Mouse (Mus musculus): Measurements from ENCODE around the gene Znhit6.

Znhit6 gene

GRCm38 (mm10) chr3:145646666-145647065, 70.7 kb downstream of the Znhit6 start:
- no peak for DNase-seq

DNA sequence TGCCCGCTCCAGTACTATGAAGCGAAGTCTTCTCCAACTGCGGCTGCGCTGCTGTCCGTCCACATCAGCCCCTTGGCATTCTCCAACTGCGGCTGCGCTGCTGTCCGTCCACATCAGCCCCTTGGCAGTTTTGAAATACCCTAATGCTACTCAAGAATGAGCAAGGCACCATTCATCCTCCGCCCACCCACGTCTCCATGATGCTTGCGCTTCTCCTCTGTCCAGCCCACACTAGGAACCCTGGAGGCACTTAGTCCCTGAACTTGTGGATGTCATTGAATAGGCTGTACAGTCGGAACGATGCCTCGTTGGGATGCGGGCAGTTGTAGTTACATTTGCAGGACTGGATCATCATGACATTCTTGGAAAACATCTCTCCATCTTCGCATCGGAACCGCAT, 71.4 kb downstream of the Znhit6 start:
- DNase-seq: no peak

DNA sequence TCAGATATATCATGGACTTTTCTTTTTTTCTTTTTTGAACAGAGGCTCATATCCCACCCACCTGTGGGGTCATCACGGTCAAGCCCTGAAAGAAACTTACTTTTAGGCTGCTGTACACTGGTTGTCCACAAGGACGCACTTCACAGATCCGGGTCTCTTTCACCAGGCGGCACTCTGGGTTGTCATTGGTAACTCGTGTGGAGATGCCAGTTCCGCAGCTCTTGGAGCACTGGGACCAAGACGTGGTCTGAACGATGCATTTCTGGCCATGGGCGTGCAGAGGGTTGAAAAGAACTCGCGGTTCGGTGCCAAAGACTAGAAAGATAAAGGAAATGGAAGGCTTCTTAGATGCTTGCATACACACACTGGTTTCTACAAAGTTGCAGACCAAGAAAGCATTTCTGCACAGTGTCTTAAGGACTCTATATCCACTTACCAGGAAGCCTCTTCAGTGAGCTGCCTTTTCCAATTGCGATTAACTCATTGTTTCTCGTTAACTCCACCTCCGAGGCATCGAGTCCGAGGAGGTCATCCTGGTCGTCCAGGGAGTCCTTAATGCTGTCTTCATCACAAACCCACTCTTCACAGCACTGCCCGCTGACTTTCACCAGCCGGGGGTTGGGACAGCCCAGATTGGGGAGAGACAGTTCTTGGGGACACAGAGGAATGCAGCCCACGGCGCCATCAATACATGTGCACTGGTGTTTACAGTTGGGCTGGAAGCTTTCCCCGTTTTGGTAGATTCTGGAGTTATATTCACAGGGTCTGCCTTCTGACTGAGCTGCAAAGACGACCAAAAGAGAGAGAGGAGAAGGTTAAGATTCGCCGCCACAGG, 72.3 kb downstream of the Znhit6 start:
- no peak for DNase-seq

GRCm38 (mm10) chr3:145648991-145649851, 73.2 kb downstream of the Znhit6 start:
- DNase-seq: no peak

DNA sequence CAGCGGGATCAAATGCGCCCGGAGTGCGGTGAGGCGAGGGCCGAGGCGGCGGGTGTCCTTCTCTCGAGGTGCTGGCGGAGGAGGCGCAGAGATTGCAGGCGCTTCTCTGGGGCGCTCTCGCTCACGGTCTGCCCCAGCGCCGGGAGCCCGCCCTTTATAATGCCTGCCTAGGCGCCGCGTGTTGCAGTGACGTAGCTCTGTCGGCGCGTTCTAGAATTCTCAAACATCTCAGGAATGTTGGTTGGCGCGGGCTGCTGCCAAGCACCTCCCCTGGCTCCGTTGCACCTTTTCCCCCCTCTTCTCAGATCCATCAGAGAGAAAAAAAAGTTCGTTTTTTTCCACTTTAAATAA, 73.8 kb downstream of the Znhit6 start, which contains the start of gene Ccn1:
Gene Ccn1, minus strand, starts transcription at position 130 of the 351 bp plus-strand sequence.
- DNase-seq: no peak

DNA sequence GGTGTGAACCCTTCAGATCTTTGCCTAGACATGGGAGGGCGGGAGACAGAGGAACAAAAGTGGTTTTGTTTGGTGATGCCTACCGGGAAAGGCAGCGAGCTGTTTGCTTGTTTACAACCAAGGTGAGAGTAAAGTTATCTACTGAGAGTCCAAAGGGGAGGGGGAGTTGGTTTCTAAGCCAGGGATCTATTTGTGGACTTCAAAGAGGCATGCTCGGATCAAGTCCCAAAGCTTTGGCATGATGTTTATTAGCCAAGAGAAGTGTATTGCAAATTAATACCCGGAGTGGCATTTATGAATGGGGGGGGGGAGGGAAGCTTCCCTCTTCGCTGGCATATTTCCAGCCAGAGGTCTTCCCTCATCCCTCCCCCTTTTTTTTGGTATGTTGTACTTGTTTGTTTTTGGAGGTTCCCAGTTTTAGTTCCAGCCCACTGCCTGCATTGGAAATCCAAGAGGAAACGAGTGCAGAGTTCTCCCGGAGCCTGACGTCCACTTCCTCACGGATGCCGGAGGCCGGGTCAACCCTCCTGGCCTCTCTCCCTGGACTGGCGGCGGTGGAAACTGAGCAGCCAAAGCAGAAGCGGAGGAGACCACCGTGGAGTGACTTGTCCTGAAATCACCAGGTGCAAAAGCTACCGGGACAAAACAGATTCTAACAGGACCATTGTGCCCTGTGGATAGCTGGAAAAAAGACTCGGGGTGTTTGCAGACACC, 74.5 kb downstream of the Znhit6 start:
- no peak for DNase-seq

DNA sequence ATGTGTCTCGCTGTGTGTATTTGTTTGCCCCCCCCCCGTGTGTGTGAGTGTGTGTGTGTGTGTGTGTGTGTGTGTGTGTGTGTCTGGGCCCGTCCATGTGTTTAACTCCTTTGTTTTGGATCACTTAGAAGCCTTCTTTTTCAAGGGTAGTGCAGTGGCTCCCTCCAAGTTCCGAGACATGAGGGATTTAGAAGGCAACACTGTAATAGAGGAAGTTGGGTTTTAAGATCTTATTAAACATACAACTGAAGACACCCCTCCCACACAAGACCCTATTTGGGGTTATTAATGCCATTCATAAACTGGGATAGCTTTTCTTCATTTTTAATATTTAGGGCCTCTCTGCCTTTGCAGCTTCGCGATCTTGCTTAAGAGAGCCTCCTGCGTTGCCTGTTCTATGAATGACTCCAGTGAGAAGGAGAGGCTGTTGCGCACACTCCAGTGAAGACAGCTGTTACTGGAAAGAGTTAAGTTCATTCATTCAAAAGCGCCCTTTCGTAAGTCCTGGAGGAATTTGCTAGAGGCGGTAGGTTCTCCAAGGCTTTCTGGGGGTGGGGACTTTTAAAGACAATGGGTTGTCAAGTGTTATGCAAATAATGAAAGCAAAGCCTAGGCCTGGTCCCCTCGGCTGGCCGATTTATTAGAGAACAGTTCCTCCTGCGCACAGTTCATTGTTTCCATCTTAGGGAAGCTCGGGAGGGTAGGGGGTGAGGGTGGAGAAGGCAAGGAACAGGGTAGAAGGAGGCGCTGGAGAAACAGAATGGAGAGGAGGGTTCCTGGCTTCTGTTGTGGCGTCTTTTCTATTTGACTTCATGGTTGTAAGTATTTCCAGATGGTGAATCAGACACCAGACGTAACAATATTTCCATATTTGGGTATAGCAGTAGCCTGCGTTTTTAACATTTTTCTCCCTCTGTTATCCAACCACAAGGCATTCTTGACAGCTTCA, 75.3 kb downstream of the Znhit6 start:
- DNase-seq: no peak

- DNase-seq: no peak
These were observed 75.9 kb downstream of the Znhit6 start for GRCm38 (mm10) chr3:145651978-145652321.

GRCm38 (mm10) chr3:145652322-145653131, 76.5 kb downstream of the Znhit6 start:
- no peak for DNase-seq

- DNase-seq: no peak
These were observed 77.4 kb downstream of the Znhit6 start for GRCm38 (mm10) chr3:145653191-145653940.

DNA sequence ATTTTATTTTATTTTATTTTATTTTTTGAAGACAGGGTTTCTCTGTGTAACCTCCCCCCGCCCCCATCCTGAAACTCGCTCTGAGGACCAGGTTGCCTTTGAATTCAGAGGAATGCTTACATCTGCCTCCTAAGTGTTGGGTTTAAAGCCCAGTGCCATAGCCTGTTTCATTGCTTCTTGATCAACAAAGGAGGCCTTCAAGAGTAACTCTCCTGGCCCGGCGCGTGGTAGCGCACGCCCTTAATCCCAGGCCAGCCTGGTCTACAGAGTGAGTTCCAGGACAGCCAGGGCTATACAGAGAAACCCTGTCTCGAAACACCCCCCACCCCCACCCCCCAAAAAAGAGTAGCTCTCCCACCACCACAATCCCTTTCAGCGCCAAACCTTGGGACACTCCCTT, 78.0 kb downstream of the Znhit6 start:
- no peak for DNase-seq
